Mouse (Mus musculus) liver, embryonic 12.5 days (tissue): ENCODE results near the gene Tipin. TPM values are rescaled to one million over a fixed set of nuclear protein-coding genes. Genes with fewer than 3 reads are reported as not detected.

ENCODE experiments used
- ATAC-seq: fragments of 200-750 bp; cut with Nextera tagmentation; 2 replicates; pipeline ENCODE4 v1.8.0; 2017; ENCODE audit warnings: moderate number of reproducible peaks, mild to moderate bottlenecking, moderate library complexity
- H3K27ac ChIP-seq: fragments of 300-500 bp; sonication (generic); 2 replicates; pipeline ENCODE4 v1.5.1; 2016; ENCODE audit warnings: mild to moderate bottlenecking
- H3K27me3 ChIP-seq: fragments of 300-500 bp; sonication (generic); replicated peaks from 2 replicates; pipeline ENCODE4 v1.6.1; 2016; ENCODE audit warnings: mild to moderate bottlenecking, moderate library complexity
- H3K36me3 ChIP-seq: fragments of 300-500 bp; sonication (generic); 2 replicates; pipeline ENCODE4 v1.6.1; 2016; ENCODE audit warnings: mild to moderate bottlenecking, moderate library complexity
- H3K4me1 ChIP-seq: fragments of 300-500 bp; sonication (generic); 2 replicates; pipeline ENCODE4 v1.6.1; 2016
- H3K4me2 ChIP-seq: fragments of 300-500 bp; sonication (generic); 2 replicates; pipeline ENCODE4 v1.6.1; 2016; ENCODE audit warnings: mild to moderate bottlenecking, moderate library complexity
- H3K4me3 ChIP-seq: fragments of 300-500 bp; sonication (generic); 2 replicates; pipeline ENCODE4 v1.5.1; 2016; ENCODE audit warnings: mild to moderate bottlenecking, moderate library complexity
- H3K9ac ChIP-seq: fragments of 300-500 bp; sonication (generic); 2 replicates; pipeline ENCODE4 v1.6.1; 2016; ENCODE audit warnings: mild to moderate bottlenecking, moderate library complexity
- H3K9me3 ChIP-seq: fragments of 300-500 bp; sonication (generic); replicated peaks from 2 replicates; pipeline ENCODE4 v1.6.1; 2016; ENCODE audit warnings: mild to moderate bottlenecking, moderate library complexity
- WGBS: fragments of 180-500 bp; shearing (Covaris S2); methylation state at CpG from one replicate; pipeline ENCODE4 v1.1.7; 2016; ENCODE audit not compliant: insufficient replicate concordance; 5-methylcytosine and 5-hydroxymethylcytosine counted together
- polyA plus RNA-seq: library from polyadenylated mRNA; unstranded; fragments of >200 nt; fragmentation: Nextera tagmentation; extraction: Ambion mirVana; gene quantifications from 2 replicates; pipeline ENCODE4 v1.2.1, GENCODE M21; 2016

The Tipin gene
- polyA plus RNA-seq, 1 experiment from 2014 or later: 280 TPM

GRCm38 (mm10) chr9:64314696-64315095 is 33.3 kb downstream of the Tipin start:
- ATAC-seq: no peak
- Histone ChIP-seq H3K4me3 (no peak overlapping the region), H3K9me3 (no peaks in the 10 kb centered on the region), H3K27ac (no peak overlapping the region), H3K4me2 (no peak overlapping the region), H3K27me3 (no peaks in the 10 kb centered on the region), H3K9ac (no peak overlapping the region), H3K4me1 (no peaks in the 10 kb centered on the region), H3K36me3 (peaks cover 66% of the 10 kb centered on the region)
- WGBS: 81% methylated on average over 6 of the region's 6 CpGs

GRCm38 (mm10) chr9:64316986-64317385 is 35.6 kb downstream of the Tipin start:
- Histone ChIP-seq H3K9ac (no peak overlapping the region), H3K27ac (no peak overlapping the region), H3K27me3 (no peaks in the 10 kb centered on the region), H3K36me3 (peaks cover 69% of the 10 kb centered on the region), H3K4me2 (no peak overlapping the region), H3K9me3 (no peaks in the 10 kb centered on the region), H3K4me3 (no peak overlapping the region), H3K4me1 (no peaks in the 10 kb centered on the region)
- no peak for ATAC-seq
- WGBS: 83% methylated on average over 5 of the region's 5 CpGs

- 88% methylated on average over 7 of the region's 7 CpGs for WGBS
- no peak overlapping the region for H3K27ac ChIP-seq
- H3K4me1 ChIP-seq: no peaks in the 10 kb centered on the region
- peaks cover 75% of the 10 kb centered on the region for H3K36me3 ChIP-seq
- H3K9ac ChIP-seq: no peak overlapping the region
- no peak overlapping the region for H3K4me2 ChIP-seq
- H3K4me3 ChIP-seq: no peak overlapping the region
- no peak for ATAC-seq
- H3K9me3 ChIP-seq: no peaks in the 10 kb centered on the region
- H3K27me3 ChIP-seq: no peaks in the 10 kb centered on the region
These were observed 42.6 kb downstream of the Tipin start for GRCm38 (mm10) chr9:64323976-64324375.

- H3K9me3 ChIP-seq: no peaks in the 10 kb centered on the region
- no peaks in the 10 kb centered on the region for H3K27me3 ChIP-seq
- peaks cover 27% of the 10 kb centered on the region for H3K36me3 ChIP-seq
- no peak overlapping the region for H3K9ac ChIP-seq
- WGBS: 78% methylated on average over 6 of the region's 6 CpGs
- ATAC-seq: no peak
- peaks cover 13% of the 10 kb centered on the region for H3K4me1 ChIP-seq
- no peak overlapping the region for H3K4me2 ChIP-seq
- H3K4me3 ChIP-seq: no peak overlapping the region
- no peak overlapping the region for H3K27ac ChIP-seq
These were observed 54.4 kb downstream of the Tipin start for GRCm38 (mm10) chr9:64335825-64336224.

GRCm38 (mm10) chr9:64339361-64339760 is 58.0 kb downstream of the Tipin start:
- Histone ChIP-seq H3K9me3 (no peaks in the 10 kb centered on the region), H3K4me2 (peak overlapping the region; percentile 83), H3K27ac (no peak overlapping the region), H3K4me1 (peaks cover 30% of the 10 kb centered on the region), H3K27me3 (no peaks in the 10 kb centered on the region), H3K4me3 (no peak overlapping the region), H3K36me3 (peaks cover 26% of the 10 kb centered on the region), H3K9ac (no peak overlapping the region)
- ATAC-seq: no peak
- 70% methylated on average over 8 of the region's 8 CpGs for WGBS

- Histone ChIP-seq H3K27me3 (no peaks in the 10 kb centered on the region), H3K9ac (peak overlapping the region; percentile 93), H3K4me3 (peak overlapping the region; percentile 72), H3K9me3 (no peaks in the 10 kb centered on the region), H3K4me2 (peak overlapping the region; percentile 83), H3K4me1 (peaks cover 30% of the 10 kb centered on the region), H3K36me3 (peaks cover 23% of the 10 kb centered on the region), H3K27ac (peak overlapping the region; percentile 94)
- peak; percentile 90 for ATAC-seq
- under 1% methylated on average over 85 of the region's 85 CpGs for WGBS
These were observed 59.2 kb downstream of the Tipin start for GRCm38 (mm10) chr9:64340351-64341253.

- WGBS: 11% methylated on average over 16 of the region's 16 CpGs
- H3K27me3 ChIP-seq: no peaks in the 10 kb centered on the region
- peak within 1 kb of the TSS; percentile 72 for H3K4me3 ChIP-seq
- no peak for ATAC-seq
- H3K27ac ChIP-seq: peak within 1 kb of the TSS; percentile 94
- H3K36me3 ChIP-seq: peaks cover 16% of the 10 kb centered on the region
- peak within 1 kb of the TSS; percentile 93 for H3K9ac ChIP-seq
- H3K4me1 ChIP-seq: peaks cover 30% of the 10 kb centered on the region
- H3K4me2 ChIP-seq: peak within 1 kb of the TSS; percentile 83
- no peaks in the 10 kb centered on the region for H3K9me3 ChIP-seq
These were observed 59.8 kb downstream of the Tipin start, which contains the start of gene Dis3l for GRCm38 (mm10) chr9:64341254-64341566. Gene Dis3l (minus strand): TSS chr9:64341288.

- ATAC-seq: no peak
- H3K9ac ChIP-seq: peak overlapping the region; percentile 93; the same call in 1 of the 2 replicates
- H3K4me2 ChIP-seq: peak overlapping the region; percentile 83
- H3K27me3 ChIP-seq: no peaks in the 10 kb centered on the region
- H3K36me3 ChIP-seq: peaks cover 12% of the 10 kb centered on the region; the same call in 1 of the 2 replicates
- H3K4me1 ChIP-seq: peaks cover 30% of the 10 kb centered on the region
- no peak overlapping the region; the same call in 1 of the 2 replicates for H3K27ac ChIP-seq
- 76% methylated on average over 8 of the region's 8 CpGs for WGBS
- no peaks in the 10 kb centered on the region for H3K9me3 ChIP-seq
- H3K4me3 ChIP-seq: peak overlapping the region; percentile 72
These were observed 60.3 kb downstream of the Tipin start for GRCm38 (mm10) chr9:64341671-64342070.

GRCm38 (mm10) chr9:64343656-64344055 is 62.3 kb downstream of the Tipin start:
- H3K4me3 ChIP-seq: no peak overlapping the region
- no peak for ATAC-seq
- H3K27ac ChIP-seq: no peak overlapping the region
- peaks cover 30% of the 10 kb centered on the region for H3K4me1 ChIP-seq
- no peaks in the 10 kb centered on the region for H3K9me3 ChIP-seq
- H3K36me3 ChIP-seq: no peaks in the 10 kb centered on the region
- no peak overlapping the region for H3K4me2 ChIP-seq
- no peak overlapping the region for H3K9ac ChIP-seq
- no peaks in the 10 kb centered on the region for H3K27me3 ChIP-seq
- 70% methylated on average over 2 of the region's 2 CpGs for WGBS

GRCm38 (mm10) chr9:64345931-64346330 is 64.5 kb downstream of the Tipin start:
- H3K27ac ChIP-seq: no peak overlapping the region
- H3K4me3 ChIP-seq: no peak overlapping the region
- H3K36me3 ChIP-seq: no peaks in the 10 kb centered on the region
- no peaks in the 10 kb centered on the region for H3K27me3 ChIP-seq
- 47% methylated on average over 5 of the region's 5 CpGs for WGBS
- ATAC-seq: no peak
- H3K4me1 ChIP-seq: peaks cover 16% of the 10 kb centered on the region
- no peak overlapping the region for H3K9ac ChIP-seq
- no peaks in the 10 kb centered on the region for H3K9me3 ChIP-seq
- H3K4me2 ChIP-seq: no peak overlapping the region

- Histone ChIP-seq H3K27me3 (no peaks in the 10 kb centered on the region), H3K9me3 (no peaks in the 10 kb centered on the region), H3K4me2 (no peak overlapping the region), H3K27ac (no peak overlapping the region), H3K9ac (no peak overlapping the region), H3K4me3 (no peak overlapping the region), H3K36me3 (no peaks in the 10 kb centered on the region), H3K4me1 (peaks cover 2% of the 10 kb centered on the region; the same call in 1 of the 2 replicates)
- 0% methylated on average over 1 of the region's 1 CpGs for WGBS
- no peak for ATAC-seq
These were observed 66.0 kb downstream of the Tipin start for GRCm38 (mm10) chr9:64347377-64347776.

- H3K4me2 ChIP-seq: no peak overlapping the region
- no peaks in the 10 kb centered on the region for H3K27me3 ChIP-seq
- H3K36me3 ChIP-seq: no peaks in the 10 kb centered on the region
- ATAC-seq: no peak
- H3K4me3 ChIP-seq: no peak overlapping the region
- H3K9ac ChIP-seq: no peak overlapping the region
- no peaks in the 10 kb centered on the region for H3K4me1 ChIP-seq
- WGBS: 68% methylated on average over 5 of the region's 5 CpGs
- H3K27ac ChIP-seq: no peak overlapping the region
- H3K9me3 ChIP-seq: no peaks in the 10 kb centered on the region
These were observed 68.1 kb downstream of the Tipin start for GRCm38 (mm10) chr9:64349490-64349889.
